Mouse (Mus musculus): Measurements from ENCODE around the gene Egfr.

- no peak for TF ChIP-seq POLR2A (IDR thresholded peaks at IDR 0.05; ENCODE audit: extremely low read depth, insufficient read depth, low read length)
- no peak for TF ChIP-seq CTCF (IDR thresholded peaks at IDR 0.05; ENCODE audit: extremely low read depth, insufficient read depth, low read length)
Observed at GRCm38 (mm10) chr11:16863547-16863946, 111.5 kb downstream of the Egfr start.

All from cortical plate, adult 2 months (tissue).